In the genomic region with DNA sequence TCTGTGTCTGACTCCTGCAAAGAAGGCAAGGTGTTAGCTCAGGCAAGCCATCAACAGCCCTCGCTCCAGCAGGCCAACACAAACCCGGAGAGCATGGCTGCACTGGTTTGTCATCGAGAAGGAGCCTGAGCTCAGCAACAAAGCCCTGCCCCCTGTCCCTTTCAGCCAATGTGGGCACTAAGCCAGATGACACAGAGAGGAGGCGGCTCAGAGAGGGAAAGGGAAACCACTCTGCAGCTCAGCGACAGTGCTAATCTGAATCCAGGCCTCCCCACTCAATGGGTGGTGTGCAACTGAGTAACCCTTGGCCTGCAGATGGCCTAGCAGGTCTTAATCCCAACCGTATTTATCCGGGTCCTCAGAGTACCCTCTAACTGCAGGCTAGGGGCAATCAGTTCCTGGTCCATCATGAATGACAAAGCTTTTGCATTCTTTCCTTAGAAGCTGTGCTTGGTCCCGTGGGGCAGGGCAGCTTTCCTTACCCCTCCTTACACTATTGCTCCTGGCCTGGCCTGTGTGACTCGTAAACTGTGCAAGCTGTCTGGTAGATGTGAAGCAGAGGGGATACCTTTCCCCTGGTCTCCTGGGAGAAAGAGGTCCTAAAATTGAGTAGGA, we compare ENCODE assay signal across 10 mouse cellular contexts. TPM values are rescaled to one million over a fixed set of nuclear protein-coding genes. Genes with fewer than 3 reads are reported as not detected.
A peak's percentile ranks its signal among the peaks of the same experiment; 100 is the strongest.
DNase-seq lines count a peak whose midpoint lies in the region; ATAC-seq and TF ChIP-seq lines count a peak whose summit lies in the region.
"Had no signal": no experiment of that assay in that cellular context is flagged by ENCODE, and none has a peak within 500 bp of the region (broad histone marks: within the 10 kb centered on the region; RNA-seq: fewer than 3 reads in every experiment).

No protein-coding gene starts in this region.

- H3K27ac ChIP-seq in kidney, adult 2 months (ENCODE audit: insufficient read depth, low read depth, low read length), result no peak overlapping the region
- 0 out of 2 replicates have a peak overlapping the region, but pooled peaks have one; percentile 28 for H3K27ac ChIP-seq in heart, embryonic 16.5 days (ENCODE audit: low read length)
- H3K27ac ChIP-seq: embryonic facial prominence, embryonic 15.5 days; liver, embryonic 13.5 days had no signal

- H3K9ac ChIP-seq in heart, embryonic 16.5 days (ENCODE audit: low read length), result 0 out of 2 replicates have a peak overlapping the region, but pooled peaks have one; percentile 31
- H3K9ac ChIP-seq: embryonic facial prominence, embryonic 15.5 days; liver, embryonic 13.5 days had no signal

- no peaks in the 10 kb centered on the region for H3K27me3 ChIP-seq in kidney, adult 2 months (replicated peaks; ENCODE audit: control insufficient read depth, insufficient read depth, low read length)
- H3K27me3 ChIP-seq in heart, embryonic 16.5 days (ENCODE audit: control insufficient read depth, insufficient read depth, low read length), result no peaks in the 10 kb centered on the region
- H3K27me3 ChIP-seq: embryonic facial prominence, embryonic 15.5 days; liver, embryonic 13.5 days had no signal

- no peak for TF ChIP-seq CTCF in kidney, adult 2 months (conservative IDR thresholded peaks at IDR 0.05; ENCODE audit: insufficient read depth, insufficient read length, low read depth, low read length)

- WGBS in kidney, adult 2 months, result 53% methylated on average over 9 of the region's 9 CpGs
- 56% methylated on average over 9 of the region's 9 CpGs for WGBS in heart, embryonic 16.5 days

- no peak overlapping the region for H3K4me3 ChIP-seq in kidney, adult 2 months (ENCODE audit: insufficient read depth, low read depth, low read length)
- no peak overlapping the region for H3K4me3 ChIP-seq in heart, embryonic 16.5 days (ENCODE audit: low read length)
- H3K4me3 ChIP-seq: embryonic facial prominence, embryonic 15.5 days; liver, embryonic 13.5 days had no signal

- H3K4me1 ChIP-seq in kidney, adult 2 months (ENCODE audit: control insufficient read depth, insufficient read depth, low read length), result peaks cover 8% of the 10 kb centered on the region; the same call in 1 of the 2 replicates
- peaks cover 49% of the 10 kb centered on the region for H3K4me1 ChIP-seq in heart, embryonic 16.5 days (ENCODE audit: control insufficient read depth, insufficient read depth, low read length)

- H3K36me3 ChIP-seq in kidney, adult 2 months (ENCODE audit: control insufficient read depth, insufficient read depth, low read length), result no peaks in the 10 kb centered on the region; the same call in 1 of the 2 replicates
- peaks cover 39% of the 10 kb centered on the region for H3K36me3 ChIP-seq in heart, embryonic 16.5 days (ENCODE audit: control insufficient read depth, insufficient read depth)

- peak; percentile 16; the same call in 1 of the 2 replicates for ATAC-seq in heart, embryonic 16.5 days (replicated peaks; ENCODE audit: extremely low read depth, insufficient read depth, low FRiP score)
- ATAC-seq: inflammation-experienced regulatory T-cells, adult 6 months had no signal

- no peak for TF ChIP-seq POLR2A in kidney, adult 2 months (IDR thresholded peaks at IDR 0.05; ENCODE audit: low read depth, low read length)

- H3K4me2 ChIP-seq in heart, embryonic 16.5 days (ENCODE audit: low read depth, low read length), result no peak overlapping the region
- H3K4me2 ChIP-seq: embryonic facial prominence, embryonic 15.5 days; liver, embryonic 13.5 days had no signal

- H3K9me3 ChIP-seq in heart, embryonic 16.5 days (replicated peaks; ENCODE audit: control insufficient read depth, low read length), result no peaks in the 10 kb centered on the region
- H3K9me3 ChIP-seq: embryonic facial prominence, embryonic 15.5 days; liver, embryonic 13.5 days had no signal

- peak; percentile 19 for DNase-seq in kidney, adult 2 months
- DNase-seq in kidney, adult 11 months, result no peak
- DNase-seq in 416B (ENCODE audit: low read depth) (peak; percentile 36), MN1 (ENCODE audit: low spot score) (peak; percentile 78)
- DNase-seq in right cerebral cortex, postnatal 14 days, result no peak
- DNase-seq in spleen, adult 12 weeks (ENCODE audit: low spot score), result no peak
- DNase-seq: liver, embryonic 13.5 days had no signal

RNA-seq across cellular contexts. Expression of gene Iqck, which starts 4.8 kb away (rescaled TPM):
- 1.6 and 2.0 TPM in 2 replicates for polyA plus RNA-seq in kidney, adult 2 months (2012; rRNA removed)
- polyA plus RNA-seq in heart, embryonic 16.5 days (2015; fragmentation: Nextera tagmentation; extraction: Ambion mirVana), result 1.0 and 1.1 TPM in 2 replicates

RNA-seq across cellular contexts. Expression of gene Knop1, which starts 5.3 kb away (rescaled TPM):
- polyA plus RNA-seq in kidney, adult 2 months (2012; rRNA removed), result 10.0 and 11.8 TPM in 2 replicates
- 41.3 and 42.8 TPM in 2 replicates for polyA plus RNA-seq in heart, embryonic 16.5 days (2015; fragmentation: Nextera tagmentation; extraction: Ambion mirVana)

Comparison
In these comparisons a context has a peak if more than half of its experiments do, and no peak if none do; other contexts are left out.
1. DNase-seq: peak in kidney, adult 2 months (single experiment), 416B (single experiment) and MN1 (single experiment); none in kidney, adult 11 months (single experiment), right cerebral cortex, postnatal 14 days (single experiment) and spleen, adult 12 weeks (single experiment).